Mouse (Mus musculus): ENCODE data around the gene Map1lc3a.

Map1lc3a gene

DNA sequence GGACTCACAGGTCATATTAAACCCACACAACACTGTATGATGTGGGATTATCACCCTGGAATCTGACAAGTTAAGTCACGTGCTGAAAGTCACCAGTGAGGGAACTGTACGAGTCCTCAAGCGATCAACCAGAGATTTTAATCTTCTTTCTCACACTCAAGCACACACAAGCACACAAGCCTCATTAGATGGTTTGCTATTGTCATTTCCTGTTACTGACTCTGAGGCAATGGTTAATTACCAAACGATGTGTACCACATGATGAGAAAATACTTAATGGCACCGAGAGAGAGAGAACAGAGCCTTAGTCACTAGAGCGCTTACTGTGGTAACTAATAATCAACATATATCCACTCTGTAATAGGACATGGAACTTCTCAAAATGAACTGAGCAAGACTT is 9.6 kb downstream of the Map1lc3a start:
- no peak for DNase-seq (ENCODE audit: low spot score)

DNA sequence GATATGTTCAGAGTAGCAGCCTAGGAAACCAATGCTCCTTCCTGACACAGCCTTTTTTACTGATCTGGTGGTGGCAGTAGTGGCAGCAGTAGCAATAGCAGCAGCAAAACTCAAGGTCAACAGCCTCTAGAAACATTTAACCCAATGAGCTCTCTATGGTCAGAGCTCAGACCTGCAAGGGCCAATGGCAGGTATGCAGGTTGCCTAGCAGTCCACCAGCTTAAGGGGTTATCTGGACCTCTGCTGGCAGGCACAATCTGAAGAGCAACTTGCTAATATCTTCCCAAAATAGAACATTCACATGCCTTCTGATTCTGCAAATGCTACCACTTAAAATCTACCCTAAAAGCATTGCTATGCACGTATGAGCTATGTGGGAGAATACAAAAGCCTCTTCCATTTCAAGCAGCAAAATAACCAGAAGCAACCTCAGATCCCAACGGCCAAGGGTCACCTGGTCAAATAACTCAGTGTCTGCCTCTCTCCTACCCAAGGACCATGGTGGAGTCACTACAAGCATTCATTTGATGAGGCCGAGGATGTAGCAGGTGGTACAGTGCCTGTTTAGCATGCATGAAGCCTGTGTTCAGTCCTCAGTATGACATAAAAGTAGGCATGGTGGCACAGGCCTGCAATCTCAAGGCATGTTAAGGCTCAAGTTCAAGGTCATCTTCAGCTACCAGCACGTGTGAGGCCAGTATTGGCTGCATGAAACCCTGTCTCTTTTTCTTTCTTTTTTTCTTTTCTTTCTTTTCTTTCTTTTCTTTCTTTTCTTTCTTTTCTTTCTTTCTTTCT is 11.6 kb downstream of the Map1lc3a start:
- no peak for DNase-seq (ENCODE audit: low spot score)

DNA sequence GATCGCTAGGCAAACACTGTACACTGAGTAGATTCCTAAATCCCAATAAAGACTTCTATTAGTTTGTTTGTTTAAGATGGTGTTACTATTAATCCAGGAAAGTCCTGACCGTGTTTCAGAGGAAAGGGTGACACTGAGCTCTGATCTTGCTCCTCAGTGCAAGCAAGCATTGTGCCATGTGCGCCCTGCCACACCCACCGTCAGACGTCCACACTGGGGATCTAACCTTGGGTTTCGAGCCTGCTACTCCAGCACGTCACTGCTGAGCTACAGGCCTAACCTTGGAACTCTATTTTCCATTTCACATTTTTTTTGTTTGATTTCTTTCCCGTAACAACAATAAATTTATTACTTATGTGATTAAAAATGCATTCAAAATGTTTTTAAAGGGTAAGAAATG is 14.0 kb downstream of the Map1lc3a start:
- no peak for DNase-seq (ENCODE audit: low spot score)

DNA sequence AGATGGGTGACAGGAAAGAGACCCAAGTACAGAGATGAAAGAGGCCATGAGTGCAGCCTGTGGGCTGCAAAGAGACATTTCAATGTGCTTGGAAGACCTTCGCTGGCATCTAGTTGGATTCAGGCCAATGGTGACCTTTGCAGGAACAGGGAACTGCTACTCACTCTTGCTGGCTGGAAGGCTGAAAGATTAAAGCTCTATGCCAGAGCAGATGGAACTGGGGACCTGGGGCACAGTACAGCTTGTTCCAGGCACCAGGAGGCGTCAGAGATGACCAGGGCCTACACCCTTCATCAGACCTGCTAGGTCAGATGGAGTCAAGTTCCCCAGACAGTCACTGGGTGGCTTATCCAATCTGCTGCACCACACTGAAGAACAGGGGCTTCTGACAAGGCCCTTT is 17.3 kb downstream of the Map1lc3a start:
- no peak for DNase-seq (ENCODE audit: low spot score)

DNA sequence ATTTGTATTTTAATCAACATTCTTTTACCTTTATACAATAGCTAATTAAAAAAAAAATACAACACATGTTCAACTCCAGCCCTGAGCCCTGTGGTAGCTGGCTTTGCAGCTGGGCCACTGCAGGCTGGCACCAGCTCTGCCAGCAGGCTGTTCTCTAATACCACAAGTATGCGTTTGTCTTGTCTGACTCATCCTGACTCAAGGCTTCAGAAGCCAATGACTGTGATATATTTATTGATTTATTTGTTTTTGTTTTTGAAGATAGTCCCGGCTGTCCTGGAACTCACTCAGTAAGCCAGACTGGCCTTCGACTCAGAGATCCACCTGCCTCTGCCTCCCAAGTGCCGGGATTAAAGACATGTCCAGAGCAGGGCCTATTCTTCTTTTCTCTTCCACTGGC is 17.8 kb downstream of the Map1lc3a start:
- no peak for DNase-seq (ENCODE audit: low spot score)

DNA sequence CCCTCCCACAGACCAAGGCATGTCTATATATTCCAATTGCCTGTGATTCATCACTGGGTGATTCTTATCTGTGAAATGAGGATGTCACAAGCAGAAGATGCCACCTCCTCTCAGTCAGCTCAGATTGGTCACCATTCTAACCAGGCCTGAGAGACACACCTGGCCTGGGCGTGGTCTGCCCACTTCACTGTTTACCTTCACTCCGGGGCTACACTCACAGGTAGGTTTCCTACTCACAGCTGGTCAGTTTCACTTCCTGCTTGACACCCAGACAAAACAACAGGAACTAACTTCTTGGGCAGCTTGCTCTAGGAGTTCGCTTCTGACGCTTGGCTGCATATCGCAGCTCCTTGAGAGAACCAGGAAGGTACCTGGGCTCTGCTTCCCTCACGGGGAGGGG is 19.4 kb downstream of the Map1lc3a start:
- peak; percentile 35 for DNase-seq (ENCODE audit: low spot score)

DNA sequence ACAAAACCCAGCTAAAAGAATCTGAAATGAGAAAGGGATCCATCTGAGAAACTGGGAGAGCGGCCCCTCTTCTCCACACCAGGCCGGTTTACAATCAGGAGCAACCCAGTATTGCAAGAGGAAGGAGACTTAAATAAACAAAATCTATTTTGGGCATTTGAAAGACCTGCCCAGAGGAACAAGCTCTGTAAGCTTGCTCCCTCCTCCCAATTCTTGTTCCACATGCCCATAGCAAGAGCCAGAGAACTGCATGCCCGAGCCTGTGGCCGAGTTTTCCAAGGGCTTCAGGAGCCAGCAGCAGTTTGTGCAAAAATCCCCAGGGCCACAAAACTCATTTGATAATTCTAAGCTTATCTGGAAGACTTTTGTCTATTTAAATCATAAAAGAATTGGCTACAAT is 23.5 kb downstream of the Map1lc3a start:
- peak; percentile 63 for DNase-seq (ENCODE audit: low spot score)

DNA sequence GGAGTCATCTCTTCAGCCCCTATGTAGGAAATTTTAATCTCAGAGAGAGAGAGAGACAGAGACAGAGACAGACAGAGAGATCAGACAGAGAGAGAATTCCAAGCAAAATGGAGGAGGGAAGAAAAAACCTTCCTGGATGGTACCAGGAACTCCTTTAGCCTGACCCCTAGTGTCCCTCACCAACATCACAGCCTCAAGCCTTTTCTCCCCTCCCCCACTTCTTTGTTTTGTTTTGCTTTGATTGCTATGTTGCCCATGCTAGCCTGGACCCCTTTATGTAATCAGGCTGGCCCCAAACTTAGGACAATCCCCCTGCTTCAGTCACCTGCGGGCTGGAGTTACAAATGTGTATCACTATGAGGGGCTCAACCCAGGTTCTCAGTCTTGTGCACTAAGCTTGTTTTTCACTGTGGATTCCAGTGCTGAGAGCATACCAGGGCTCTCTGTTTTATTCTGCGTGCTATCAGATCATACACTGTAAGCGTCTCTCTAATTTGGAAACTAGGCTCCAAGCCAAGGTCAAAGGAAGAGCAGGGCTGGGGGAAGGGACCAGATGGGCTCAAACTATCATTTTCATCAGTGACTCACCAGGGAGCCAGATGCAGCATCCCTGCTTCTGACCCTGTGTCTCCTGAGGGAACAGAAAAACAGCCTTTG is 33.0 kb downstream of the Map1lc3a start:
- peak; percentile 66 for DNase-seq (ENCODE audit: low spot score)

DNA sequence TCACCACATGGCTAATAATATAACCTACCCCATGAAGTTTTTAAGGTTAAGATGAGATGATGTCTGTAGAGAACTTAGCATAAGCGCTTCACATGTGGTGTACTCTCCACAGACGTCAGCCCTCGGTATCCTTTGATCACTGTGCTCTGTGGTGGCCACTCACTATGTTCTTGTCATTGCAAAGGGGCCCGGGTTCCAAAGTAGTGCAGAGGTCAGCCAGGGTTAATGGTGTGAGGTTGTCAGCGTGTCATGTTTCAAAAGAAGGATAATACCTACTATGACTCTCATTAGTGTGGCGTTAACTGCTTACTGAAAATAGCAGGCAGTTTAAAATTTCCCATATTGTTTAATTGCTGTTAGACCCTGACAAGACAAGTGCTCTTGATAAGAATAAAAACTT is 37.6 kb downstream of the Map1lc3a start:
- DNase-seq (ENCODE audit: low spot score), result no peak

DNA sequence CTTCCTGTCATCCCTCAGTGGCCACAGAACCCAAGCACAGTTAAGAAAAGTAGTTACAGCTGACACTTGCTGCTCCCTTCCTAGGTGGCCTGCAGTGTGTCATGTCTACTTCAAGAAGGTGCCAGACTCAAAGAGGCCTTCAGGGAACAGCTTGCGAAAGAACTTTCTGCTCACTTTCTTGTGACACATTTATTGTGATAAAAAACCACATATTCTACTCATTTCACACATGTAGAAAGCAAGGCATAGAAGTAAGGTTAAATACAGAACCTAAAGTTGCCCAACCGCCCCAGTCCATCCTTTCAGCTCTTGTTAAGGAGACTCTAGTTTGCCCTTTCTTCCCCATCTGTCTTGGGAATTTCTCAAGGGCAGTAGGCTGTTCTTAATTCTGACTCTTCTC is 42.5 kb downstream of the Map1lc3a start:
- no peak for DNase-seq (ENCODE audit: low spot score)

DNA sequence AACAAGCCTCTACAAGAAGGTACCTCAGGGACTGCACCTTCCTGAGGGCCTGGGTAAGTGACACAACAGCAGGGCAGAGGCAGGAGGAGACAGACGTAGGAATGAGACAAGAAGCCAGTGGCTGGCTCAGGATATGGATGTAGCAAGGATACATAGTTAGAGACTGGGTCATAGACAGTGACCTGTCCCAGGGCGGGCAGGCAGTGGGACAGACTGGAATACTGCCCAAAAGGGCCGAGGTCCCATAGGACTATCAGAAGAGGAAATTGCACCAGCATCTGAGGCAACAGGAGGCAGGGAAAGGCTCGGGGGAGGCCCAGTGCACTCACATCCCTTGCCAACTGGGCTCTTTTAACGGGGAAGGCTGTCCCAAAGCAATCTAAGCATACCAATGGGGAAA is 44.5 kb downstream of the Map1lc3a start:
- no peak for DNase-seq (ENCODE audit: low spot score)

DNA sequence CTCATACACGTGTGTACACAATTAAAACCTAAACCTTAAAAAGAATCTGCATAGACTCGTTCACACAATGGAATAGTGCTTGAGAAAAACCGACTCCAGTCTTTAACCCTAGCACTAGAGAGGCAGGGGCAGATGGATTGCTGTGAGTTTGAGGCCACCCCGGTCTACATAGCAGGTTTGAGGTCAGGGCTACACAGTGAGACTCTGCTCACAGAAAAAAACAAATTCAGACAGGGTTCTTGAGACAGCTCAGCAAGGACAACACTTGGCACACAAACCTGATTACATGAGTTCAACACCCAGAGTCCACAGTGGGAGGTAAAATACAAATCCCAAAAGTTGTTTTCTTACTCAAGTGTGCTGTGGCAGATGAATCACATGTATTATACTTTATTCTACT is 49.9 kb downstream of the Map1lc3a start:
- DNase-seq (ENCODE audit: low spot score), result no peak

Data from lung, postnatal 25 days (tissue).